7 mouse cellular contexts compared by ENCODE assay signal in genomic region chr5:57715524-57716400, GRCm38 (mm10). TPM values are rescaled to one million over a fixed set of nuclear protein-coding genes. Genes with fewer than 3 reads are reported as not detected.
DNase-seq lines count a peak whose midpoint lies in the region; ATAC-seq and TF ChIP-seq lines count a peak whose summit lies in the region.

No protein-coding gene starts in this region.

- TF ChIP-seq POLR2A in brain, embryonic 14.5 days (IDR thresholded peaks at IDR 0.05; ENCODE audit: borderline replicate concordance, extremely low read depth, insufficient read depth, insufficient read length, poor library complexity, severe bottlenecking) = peak; percentile 12; the same call in 1 of the 2 replicates

- H3K9me3 ChIP-seq in embryonic facial prominence, embryonic 14.5 days (ENCODE audit: control insufficient read depth, low read length) = no peaks in the 10 kb centered on the region
- H3K9me3 ChIP-seq in kidney, embryonic 14.5 days (ENCODE audit: control insufficient read depth, low read length) = no peaks in the 10 kb centered on the region
- no peaks in the 10 kb centered on the region for H3K9me3 ChIP-seq in limb, embryonic 15.5 days
- no peaks in the 10 kb centered on the region for H3K9me3 ChIP-seq in midbrain, embryonic 16.5 days (replicated peaks; ENCODE audit: control insufficient read depth, low read length, poor library complexity, severe bottlenecking)

- WGBS in embryonic facial prominence, embryonic 14.5 days = 0% methylated on average over 42 of the region's 53 CpGs
- WGBS in kidney, embryonic 14.5 days = under 1% methylated on average over 51 of the region's 53 CpGs
- WGBS in limb, embryonic 15.5 days = under 1% methylated on average over 48 of the region's 53 CpGs
- under 1% methylated on average over 53 of the region's 53 CpGs for WGBS in midbrain, embryonic 16.5 days

- peak overlapping the region; percentile 86 for H3K4me2 ChIP-seq in embryonic facial prominence, embryonic 14.5 days (ENCODE audit: low read depth, low read length)
- peak overlapping the region; percentile 92 for H3K4me2 ChIP-seq in kidney, embryonic 14.5 days (replicated peaks; ENCODE audit: low read depth, low read length)
- H3K4me2 ChIP-seq in limb, embryonic 15.5 days = peak overlapping the region; percentile 94
- H3K4me2 ChIP-seq in midbrain, embryonic 16.5 days (ENCODE audit: low read length) = peak overlapping the region; percentile 80

- peak overlapping the region; percentile 75 for H3K9ac ChIP-seq in embryonic facial prominence, embryonic 14.5 days (ENCODE audit: low read depth, low read length)
- peak overlapping the region; percentile 62 for H3K9ac ChIP-seq in kidney, embryonic 14.5 days (ENCODE audit: low read depth, low read length)
- H3K9ac ChIP-seq in limb, embryonic 15.5 days = peak overlapping the region; percentile 46
- H3K9ac ChIP-seq in midbrain, embryonic 16.5 days (ENCODE audit: low read depth, low read length) = peak overlapping the region; percentile 92

- peak overlapping the region; percentile 95 for H3K27ac ChIP-seq in embryonic facial prominence, embryonic 14.5 days (replicated peaks; ENCODE audit: low read depth, low read length)
- peak overlapping the region; percentile 59; the same call in 1 of the 2 replicates for H3K27ac ChIP-seq in kidney, embryonic 14.5 days (ENCODE audit: low read depth, low read length)
- H3K27ac ChIP-seq in limb, embryonic 15.5 days = peak overlapping the region; percentile 93
- H3K27ac ChIP-seq in midbrain, embryonic 16.5 days (ENCODE audit: low read length) = peak overlapping the region; percentile 89

- H3K4me1 ChIP-seq in embryonic facial prominence, embryonic 14.5 days (ENCODE audit: control insufficient read depth, insufficient read depth, low read length) = peaks cover 7% of the 10 kb centered on the region; the same call in 1 of the 2 replicates
- 0 out of 2 replicates have a peak, but pooled peaks cover 7% of the 10 kb centered on the region for H3K4me1 ChIP-seq in kidney, embryonic 14.5 days (ENCODE audit: control insufficient read depth, insufficient read depth, low read length)
- H3K4me1 ChIP-seq in limb, embryonic 15.5 days = peaks cover 23% of the 10 kb centered on the region
- peaks cover 3% of the 10 kb centered on the region; the same call in 1 of the 2 replicates for H3K4me1 ChIP-seq in midbrain, embryonic 16.5 days (ENCODE audit: control insufficient read depth, insufficient read depth, low read length)

- DNase-seq in brain, embryonic 14.5 days (ENCODE audit: low read depth) = peak; percentile 95
- DNase-seq in embryonic facial prominence, embryonic 14.5 days (ENCODE audit: low spot score) = peak; percentile 92
- DNase-seq in heart, adult 9 months (ENCODE audit: low spot score in 2 of 2) = peak; percentile 42 to 67
- peak; percentile 19 to 22 for DNase-seq in spleen, postnatal 36 days (ENCODE audit: low spot score in 2 of 2)

- ATAC-seq in embryonic facial prominence, embryonic 14.5 days (ENCODE audit: low read depth) = peak; percentile 67
- peak; percentile 36; the same call in 1 of the 2 replicates for ATAC-seq in kidney, embryonic 14.5 days (ENCODE audit: low FRiP score, low TSS enrichment)
- ATAC-seq in limb, embryonic 15.5 days (ENCODE audit: insufficient number of reproducible peaks, low FRiP score, low TSS enrichment, low read depth) = 0 out of 2 replicates have a peak, but pooled peaks have one; percentile 62
- ATAC-seq in midbrain, embryonic 16.5 days = peak; percentile 77

- peaks cover 7% of the 10 kb centered on the region for H3K27me3 ChIP-seq in embryonic facial prominence, embryonic 14.5 days (replicated peaks; ENCODE audit: control insufficient read depth, insufficient read depth, low read length)
- H3K27me3 ChIP-seq in kidney, embryonic 14.5 days (ENCODE audit: control insufficient read depth, insufficient read depth, low read length) = no peaks in the 10 kb centered on the region; the same call in 1 of the 2 replicates
- H3K27me3 ChIP-seq in limb, embryonic 15.5 days = peaks cover 2% of the 10 kb centered on the region; the same call in 1 of the 2 replicates
- no peaks in the 10 kb centered on the region for H3K27me3 ChIP-seq in midbrain, embryonic 16.5 days (ENCODE audit: control insufficient read depth, insufficient read depth, low read depth, low read length)

- H3K4me3 ChIP-seq in embryonic facial prominence, embryonic 14.5 days (ENCODE audit: low read depth, low read length) = peak overlapping the region; percentile 73
- H3K4me3 ChIP-seq in kidney, embryonic 14.5 days (ENCODE audit: low read length) = peak overlapping the region; percentile 51
- H3K4me3 ChIP-seq in limb, embryonic 15.5 days = peak overlapping the region; percentile 66
- H3K4me3 ChIP-seq in midbrain, embryonic 16.5 days (ENCODE audit: low read depth, low read length) = peak overlapping the region; percentile 85

- no peaks in the 10 kb centered on the region for H3K36me3 ChIP-seq in embryonic facial prominence, embryonic 14.5 days (ENCODE audit: control insufficient read depth, insufficient read depth, low read length)
- H3K36me3 ChIP-seq in kidney, embryonic 14.5 days (ENCODE audit: control insufficient read depth, insufficient read depth, low read length) = no peaks in the 10 kb centered on the region
- H3K36me3 ChIP-seq in limb, embryonic 15.5 days = no peaks in the 10 kb centered on the region
- no peaks in the 10 kb centered on the region for H3K36me3 ChIP-seq in midbrain, embryonic 16.5 days (ENCODE audit: control insufficient read depth, insufficient read depth, low read length)

- TF ChIP-seq CTCF in brain, embryonic 14.5 days (IDR thresholded peaks at IDR 0.05; ENCODE audit: borderline replicate concordance, extremely low read depth, insufficient read depth, insufficient read length) = no peak

RNA-seq across cellular contexts. Expression of gene Pcdh7, which starts 2.0 kb away (rescaled TPM):
- polyA plus RNA-seq in brain, embryonic 14.5 days (2012; rRNA removed) = 10.0 and 25.8 TPM in 2 replicates
- polyA plus RNA-seq in embryonic facial prominence, embryonic 14.5 days (2014; fragmentation: Nextera tagmentation; extraction: Ambion mirVana) = 14.0 TPM in 2 replicates
- 6.5 and 7.6 TPM in 2 replicates for polyA plus RNA-seq in kidney, embryonic 14.5 days (2014; fragmentation: Nextera tagmentation; extraction: Ambion mirVana)
- 7.0 and 8.9 TPM in 2 replicates for polyA plus RNA-seq in limb, embryonic 15.5 days (2015; fragmentation: Nextera tagmentation; extraction: Ambion mirVana)
- 22.3 and 23.5 TPM in 2 replicates for polyA plus RNA-seq in midbrain, embryonic 16.5 days (2015; fragmentation: Nextera tagmentation; extraction: Ambion mirVana)

Comparison
In these comparisons a context has a peak if more than half of its experiments do, and no peak if none do; other contexts are left out.
1. Peak in every context shown above with its lines: DNase-seq, ATAC-seq, H3K4me3 ChIP-seq and H3K27ac ChIP-seq.
2. DNase-seq: peak in every context shown above with its lines; median percentile 95 in brain, embryonic 14.5 days; 92 in embryonic facial prominence, embryonic 14.5 days; 54 in heart, adult 9 months; 20 in spleen, postnatal 36 days.